Mouse (Mus musculus) forebrain, embryonic 12.5 days (tissue): Measurements from ENCODE around the gene Nptn. TPM values are rescaled to one million over a fixed set of nuclear protein-coding genes. Genes with fewer than 3 reads are reported as not detected.
A peak's percentile ranks its signal among the peaks of the same experiment; 100 is the strongest.
"Not testable (repeated sequence)": the region's sequence is repeated elsewhere in the genome, so short reads cannot be mapped to it uniquely, and the experiment has no call there.

Source experiments
- ATAC-seq: fragments of 200-750 bp; cut with Nextera tagmentation; 2 replicates; pipeline ENCODE4 v1.8.0; 2017; ENCODE audit warnings: moderate TSS enrichment; ENCODE audit not compliant: low FRiP score
- H3K27ac ChIP-seq: fragments of 300-500 bp; sonication (generic); 2 replicates; pipeline ENCODE4 v1.5.1; 2016; ENCODE audit warnings: mild to moderate bottlenecking
- H3K27me3 ChIP-seq: fragments of 300-500 bp; sonication (generic); 2 replicates; pipeline ENCODE4 v1.6.1; 2016; ENCODE audit warnings: mild to moderate bottlenecking
- H3K36me3 ChIP-seq: fragments of 300-500 bp; sonication (generic); replicated peaks from 2 replicates; pipeline ENCODE4 v1.6.1; 2016; ENCODE audit warnings: mild to moderate bottlenecking
- H3K4me1 ChIP-seq: fragments of 300-500 bp; sonication (generic); 2 replicates; pipeline ENCODE4 v1.6.1; 2016
- H3K4me2 ChIP-seq: fragments of 300-500 bp; sonication (generic); 2 replicates; pipeline ENCODE4 v1.6.1; 2016; ENCODE audit warnings: mild to moderate bottlenecking, moderate library complexity
- H3K4me3 ChIP-seq: fragments of 300-500 bp; sonication (generic); replicated peaks from 2 replicates; pipeline ENCODE4 v1.5.1; 2016; ENCODE audit warnings: mild to moderate bottlenecking
- H3K9ac ChIP-seq: fragments of 300-500 bp; sonication (generic); 2 replicates; pipeline ENCODE4 v1.6.1; 2016; ENCODE audit warnings: mild to moderate bottlenecking
- H3K9me3 ChIP-seq: fragments of 300-500 bp; sonication (generic); 2 replicates; pipeline ENCODE4 v1.6.1; 2016
- WGBS: fragments of 180-500 bp; shearing (Covaris S2); methylation state at CpG from one replicate; pipeline ENCODE4 v1.1.7; 2016; 5-methylcytosine and 5-hydroxymethylcytosine counted together
- polyA plus RNA-seq: library from polyadenylated mRNA; unstranded; fragments of >200 nt; fragmentation: Nextera tagmentation; extraction: Ambion mirVana; gene quantifications from 2 replicates; pipeline ENCODE4 v1.2.1, GENCODE M21; 2016

Nptn gene
- polyA plus RNA-seq, 1 experiment from 2014 or later, result 71.6 TPM

DNA sequence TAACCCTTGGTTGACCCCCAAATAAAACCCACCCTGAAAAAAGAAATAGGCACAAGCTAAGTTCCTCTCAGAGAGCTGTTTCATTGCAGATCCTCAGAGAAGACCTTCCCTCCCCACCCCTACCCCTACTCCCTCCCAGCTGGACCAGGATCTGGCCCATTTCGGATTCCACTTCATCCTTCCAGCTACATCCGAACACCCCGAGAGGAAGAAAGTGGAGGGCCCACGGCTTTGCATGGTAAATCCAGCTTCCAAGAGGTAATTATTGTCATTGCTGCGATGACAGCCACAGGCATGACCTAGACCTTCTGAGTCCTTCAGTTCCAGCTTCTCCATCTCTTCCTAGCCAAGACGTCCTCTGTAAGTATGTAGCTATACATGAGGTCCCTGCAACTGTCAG lies 31.1 kb upstream of the Nptn start:
- Histone ChIP-seq H3K4me3 (no peak overlapping the region), H3K9ac (no peak overlapping the region), H3K27ac (no peak overlapping the region), H3K4me2 (no peak overlapping the region), H3K36me3 (no peaks in the 10 kb centered on the region), H3K9me3 (no peaks in the 10 kb centered on the region), H3K4me1 (peaks cover 23% of the 10 kb centered on the region), H3K27me3 (no peaks in the 10 kb centered on the region)
- ATAC-seq, result no peak
- 92% methylated on average over 6 of the region's 6 CpGs for WGBS

DNA sequence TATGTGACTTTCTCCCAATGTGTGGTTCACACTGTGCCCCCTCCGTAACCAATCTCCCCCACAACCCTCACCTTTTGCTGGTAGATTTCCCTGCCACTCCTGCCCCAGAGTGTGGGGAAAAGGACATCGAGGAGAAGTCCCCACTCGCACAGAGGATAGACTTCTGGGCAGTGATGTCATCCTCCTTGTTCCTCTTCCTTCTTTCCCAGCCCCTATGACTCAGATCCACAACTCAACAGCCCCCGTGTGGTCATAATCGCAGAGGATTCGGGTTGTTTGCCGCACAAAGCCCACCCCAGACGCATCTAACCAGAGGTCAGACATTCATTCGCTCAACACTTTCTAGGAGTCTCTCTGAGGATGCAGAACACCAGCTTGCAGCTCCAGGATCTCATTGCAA lies 30.0 kb upstream of the Nptn start:
- ATAC-seq, result no peak
- H3K27me3 ChIP-seq, result no peaks in the 10 kb centered on the region
- H3K9ac ChIP-seq, result no peak overlapping the region
- no peak overlapping the region for H3K4me2 ChIP-seq
- WGBS, result 85% methylated on average over 9 of the region's 9 CpGs
- H3K9me3 ChIP-seq, result no peaks in the 10 kb centered on the region
- H3K4me1 ChIP-seq, result peaks cover 25% of the 10 kb centered on the region
- no peaks in the 10 kb centered on the region for H3K36me3 ChIP-seq
- no peak overlapping the region for H3K27ac ChIP-seq
- H3K4me3 ChIP-seq, result no peak overlapping the region

DNA sequence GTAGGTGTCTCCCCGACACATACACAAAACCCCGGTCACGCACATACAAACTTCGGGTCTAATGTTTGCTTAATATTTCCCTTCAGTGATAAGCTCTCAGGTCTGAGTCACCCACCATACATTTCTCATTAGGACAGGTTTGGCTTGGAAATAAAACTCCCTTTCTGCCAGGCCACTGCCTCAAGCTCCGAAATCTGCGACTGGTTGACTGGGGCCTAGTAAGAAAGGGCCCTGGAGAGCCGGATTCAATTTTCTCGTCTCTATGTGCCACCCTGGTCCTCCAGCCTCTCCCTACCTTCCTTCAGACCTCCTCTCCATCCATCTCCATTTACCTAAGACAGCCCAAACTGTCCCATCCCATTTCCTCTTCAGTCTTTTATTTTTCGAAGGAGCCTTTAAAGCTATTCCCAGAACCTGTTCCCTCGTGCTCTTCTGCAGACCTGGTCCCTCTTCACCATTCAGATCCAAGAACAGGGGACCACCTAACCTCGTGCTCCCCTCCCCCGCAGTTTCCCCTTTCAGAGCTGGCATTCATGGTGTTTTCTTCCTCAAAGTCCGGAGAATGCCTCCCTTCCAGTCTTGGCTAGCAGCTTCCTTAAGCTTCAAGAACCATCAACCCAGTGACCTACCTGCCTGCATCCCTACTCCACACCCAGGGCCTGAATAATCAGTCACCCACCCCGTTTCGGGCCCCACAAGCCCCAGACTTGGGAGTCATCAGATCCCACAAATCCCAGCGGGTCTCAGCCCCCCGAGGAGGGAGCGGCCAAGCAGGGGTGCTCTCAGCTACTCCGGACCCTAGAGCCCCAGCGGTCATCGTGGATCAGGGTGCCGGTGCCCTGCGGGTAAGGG lies 27.8 kb upstream of the Nptn start:
- peak overlapping the region; percentile 90 for H3K4me3 ChIP-seq
- H3K36me3 ChIP-seq, result no peaks in the 10 kb centered on the region
- H3K9me3 ChIP-seq, result no peaks in the 10 kb centered on the region
- H3K4me2 ChIP-seq, result peak overlapping the region; percentile 83
- peak; percentile 55; the same call in 1 of the 2 replicates for ATAC-seq
- H3K4me1 ChIP-seq, result peaks cover 21% of the 10 kb centered on the region
- peak overlapping the region; percentile 94 for H3K27ac ChIP-seq
- H3K9ac ChIP-seq, result peak overlapping the region; percentile 97
- WGBS, result 15% methylated on average over 23 of the region's 23 CpGs
- H3K27me3 ChIP-seq, result no peaks in the 10 kb centered on the region

DNA sequence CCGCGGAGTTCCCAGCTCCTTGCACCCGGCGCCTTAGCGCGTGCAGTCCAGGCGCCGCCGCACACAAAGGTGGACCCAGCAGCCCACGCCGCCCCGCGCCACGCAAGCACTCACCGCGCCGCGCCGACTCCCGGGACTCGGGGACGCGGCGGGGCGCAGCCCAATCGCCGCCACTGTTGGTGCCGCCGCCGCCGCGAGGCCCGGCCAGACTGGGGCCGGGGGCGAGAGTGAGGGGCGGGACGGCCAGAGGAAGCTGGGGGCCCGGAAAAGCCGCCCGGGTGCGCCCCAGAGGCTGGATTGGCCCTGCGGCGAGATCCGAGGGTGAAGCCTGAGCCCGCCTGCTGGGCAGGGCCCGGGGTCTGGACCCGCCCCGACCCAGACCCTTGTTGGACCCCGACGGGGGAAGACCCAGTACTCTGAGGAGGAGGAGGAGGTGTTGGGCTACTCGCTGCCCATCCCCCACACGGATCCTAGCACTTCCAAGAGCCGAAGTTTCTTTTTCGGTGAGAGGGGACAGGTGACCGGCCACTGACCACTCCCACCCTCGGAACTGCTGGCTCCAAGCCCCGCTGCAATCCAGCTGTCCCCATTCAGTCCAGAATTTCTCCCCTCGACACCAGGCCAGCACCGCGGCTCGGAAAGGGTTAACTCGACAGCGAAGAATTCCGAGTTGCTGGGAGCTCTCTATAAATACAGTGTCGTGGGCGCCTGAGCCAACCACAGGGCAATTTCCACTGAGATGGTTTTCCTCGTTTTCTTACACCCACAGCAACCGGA lies 26.9 kb upstream of the Nptn start, which contains the start of gene Cd276:
Gene Cd276 (minus strand): TSS at position 530 of the 777 bp plus-strand sequence.
- Histone ChIP-seq H3K9me3 (no peaks in the 10 kb centered on the region), H3K4me2 (peak within 1 kb of the TSS; percentile 83), H3K36me3 (no peaks in the 10 kb centered on the region), H3K27me3 (no peaks in the 10 kb centered on the region), H3K27ac (peak within 1 kb of the TSS; percentile 94), H3K4me1 (peaks cover 21% of the 10 kb centered on the region), H3K9ac (peak within 1 kb of the TSS; percentile 97), H3K4me3 (peak within 1 kb of the TSS; percentile 90)
- ATAC-seq, result peak; percentile 75
- WGBS, result under 1% methylated on average over 65 of the region's 68 CpGs

DNA sequence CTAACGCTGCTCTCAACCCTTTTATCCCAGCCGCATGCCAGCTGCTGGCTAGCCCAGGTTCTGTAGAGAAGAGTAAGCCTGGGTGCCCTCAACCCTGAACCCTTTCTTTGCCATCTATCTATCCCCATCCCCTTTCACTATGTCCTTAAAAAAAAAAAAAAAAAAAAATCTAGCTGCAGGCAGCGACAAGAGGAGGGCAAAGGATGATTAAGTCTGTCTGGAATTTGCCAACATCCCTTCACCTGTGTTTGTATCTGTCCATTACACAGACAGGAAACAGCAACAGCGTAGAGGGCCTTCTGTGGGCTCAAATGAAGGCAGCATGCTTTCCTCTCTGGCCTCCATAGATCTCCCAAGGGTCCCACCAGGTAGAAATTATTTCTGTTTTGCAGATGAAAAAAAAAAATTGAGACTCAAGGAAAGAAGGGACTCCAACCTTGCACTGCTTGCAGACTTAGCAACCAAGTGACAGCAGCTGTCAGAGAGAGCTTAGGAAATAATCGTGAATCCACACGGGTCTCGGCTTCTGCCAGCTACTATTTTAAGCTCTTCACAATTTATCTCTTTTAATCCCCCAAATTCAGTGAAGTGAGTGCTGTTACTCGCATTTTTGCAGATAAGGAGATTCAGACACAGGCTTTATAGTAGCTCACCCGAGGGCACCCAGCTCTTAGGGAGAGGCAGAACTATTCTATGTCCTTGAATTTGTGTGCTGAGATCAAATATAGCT lies 26.2 kb upstream of the Nptn start:
- no peaks in the 10 kb centered on the region for H3K36me3 ChIP-seq
- peaks cover 21% of the 10 kb centered on the region for H3K4me1 ChIP-seq
- peak overlapping the region; percentile 97 for H3K9ac ChIP-seq
- no peaks in the 10 kb centered on the region for H3K27me3 ChIP-seq
- H3K9me3 ChIP-seq, result no peaks in the 10 kb centered on the region
- peak overlapping the region; percentile 90 for H3K4me3 ChIP-seq
- WGBS, result 24% methylated on average over 9 of the region's 9 CpGs
- H3K4me2 ChIP-seq, result peak overlapping the region; percentile 83
- H3K27ac ChIP-seq, result peak overlapping the region; percentile 94
- no peak; the same call in 1 of the 2 replicates for ATAC-seq

DNA sequence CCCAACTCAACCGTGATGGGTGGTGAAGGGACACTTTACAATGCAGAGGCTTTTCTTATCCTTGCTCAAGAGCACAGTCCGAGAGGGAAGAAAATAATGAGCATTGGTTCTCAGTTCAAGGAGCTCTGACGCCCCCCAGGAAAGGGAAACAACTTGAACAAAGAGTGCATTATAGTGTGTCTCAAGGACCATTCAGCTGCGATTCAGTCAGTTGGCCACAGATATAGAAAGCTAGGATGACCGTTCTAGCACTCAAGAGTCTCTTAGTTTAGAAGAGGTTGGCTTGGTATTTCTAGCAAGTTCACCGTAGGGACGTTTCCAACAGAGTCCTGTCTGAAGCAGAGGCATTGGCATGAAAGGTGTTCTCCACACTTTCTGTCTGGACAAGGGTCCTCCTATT lies 25.4 kb upstream of the Nptn start:
- Histone ChIP-seq H3K36me3 (no peaks in the 10 kb centered on the region), H3K4me3 (no peak overlapping the region), H3K27ac (no peak overlapping the region), H3K9me3 (no peaks in the 10 kb centered on the region), H3K9ac (no peak overlapping the region), H3K27me3 (no peaks in the 10 kb centered on the region), H3K4me1 (peaks cover 21% of the 10 kb centered on the region), H3K4me2 (no peak overlapping the region)
- no peak for ATAC-seq
- WGBS, result 36% methylated on average over 7 of the region's 7 CpGs

DNA sequence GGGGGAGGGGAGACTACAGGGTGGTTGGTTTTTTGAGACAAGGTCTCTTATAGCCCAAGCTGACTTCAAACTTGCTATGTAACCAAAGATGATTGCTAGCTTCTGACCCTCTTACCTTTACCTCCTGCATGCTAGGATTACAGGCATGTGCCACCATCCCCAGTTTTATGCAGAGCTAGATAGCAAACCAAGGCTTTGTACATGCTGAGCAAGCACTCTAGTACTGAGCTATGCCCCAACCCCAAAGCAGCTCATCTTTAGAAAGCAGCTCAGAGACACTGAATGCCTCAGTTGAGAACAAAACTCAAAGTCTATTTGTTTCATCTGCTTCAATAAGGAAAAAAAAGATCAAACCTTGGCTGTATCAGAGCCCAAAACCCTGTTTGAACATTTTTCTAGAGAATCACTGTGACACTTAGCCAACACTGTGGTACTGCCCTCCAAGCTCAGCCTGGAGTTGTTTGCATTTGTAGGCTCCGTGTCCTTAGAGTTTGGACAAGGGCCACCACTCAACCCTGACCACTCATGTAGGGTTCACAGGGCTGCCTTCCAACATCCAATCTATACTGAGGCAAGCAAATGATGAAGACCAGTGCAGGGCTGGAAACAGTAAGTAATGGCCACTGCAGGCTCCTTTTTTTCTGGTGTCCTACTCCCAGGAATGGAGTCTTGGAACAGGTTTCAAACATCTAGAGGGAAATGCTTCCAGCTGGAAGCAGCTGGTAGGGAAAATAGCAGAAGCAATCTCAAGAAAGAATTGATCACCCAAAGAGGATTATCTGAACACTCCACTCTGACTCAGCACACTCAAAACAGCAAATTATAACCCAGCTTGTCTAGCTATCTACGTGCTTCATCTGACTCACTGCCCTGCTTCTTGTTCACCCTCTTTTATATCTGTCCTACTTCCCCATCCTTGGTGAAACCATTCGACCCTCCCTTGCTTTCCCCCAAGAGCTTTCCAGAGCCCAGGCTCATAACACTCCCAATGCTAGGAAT lies 24.3 kb upstream of the Nptn start:
- H3K36me3 ChIP-seq, result no peaks in the 10 kb centered on the region
- no peaks in the 10 kb centered on the region for H3K27me3 ChIP-seq
- no peak for ATAC-seq
- no peak overlapping the region for H3K4me2 ChIP-seq
- no peaks in the 10 kb centered on the region for H3K9me3 ChIP-seq
- WGBS, result 85% methylated on average over 3 of the region's 3 CpGs
- H3K9ac ChIP-seq, result no peak overlapping the region
- no peak overlapping the region for H3K27ac ChIP-seq
- H3K4me1 ChIP-seq, result peaks cover 21% of the 10 kb centered on the region
- H3K4me3 ChIP-seq, result no peak overlapping the region

DNA sequence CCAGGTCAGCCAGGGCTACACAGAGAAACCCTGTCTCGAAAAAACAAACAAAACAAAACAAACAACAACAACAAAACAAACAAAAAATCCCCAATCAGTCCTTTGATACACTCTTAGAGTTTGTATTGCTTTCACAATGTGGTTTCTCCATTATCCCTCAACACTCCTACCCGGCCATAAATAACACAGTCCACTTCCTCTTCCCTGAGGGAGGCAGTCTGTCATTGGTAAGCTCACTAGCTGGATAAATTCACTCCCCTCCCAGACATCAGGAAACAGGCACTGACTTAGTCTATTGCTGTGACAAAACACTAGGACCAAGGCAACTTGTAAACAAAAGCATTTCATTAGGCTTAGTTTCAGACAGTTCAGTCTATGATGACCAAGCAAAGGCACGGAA lies 21.8 kb upstream of the Nptn start:
- peaks cover 8% of the 10 kb centered on the region for H3K4me1 ChIP-seq
- H3K9me3 ChIP-seq, result no peaks in the 10 kb centered on the region
- no peak for ATAC-seq
- H3K27me3 ChIP-seq, result no peaks in the 10 kb centered on the region
- no peak overlapping the region for H3K27ac ChIP-seq
- no peak overlapping the region for H3K9ac ChIP-seq
- H3K4me3 ChIP-seq, result no peak overlapping the region
- 69% methylated on average over 3 of the region's 3 CpGs for WGBS
- H3K4me2 ChIP-seq, result no peak overlapping the region
- H3K36me3 ChIP-seq, result no peaks in the 10 kb centered on the region

DNA sequence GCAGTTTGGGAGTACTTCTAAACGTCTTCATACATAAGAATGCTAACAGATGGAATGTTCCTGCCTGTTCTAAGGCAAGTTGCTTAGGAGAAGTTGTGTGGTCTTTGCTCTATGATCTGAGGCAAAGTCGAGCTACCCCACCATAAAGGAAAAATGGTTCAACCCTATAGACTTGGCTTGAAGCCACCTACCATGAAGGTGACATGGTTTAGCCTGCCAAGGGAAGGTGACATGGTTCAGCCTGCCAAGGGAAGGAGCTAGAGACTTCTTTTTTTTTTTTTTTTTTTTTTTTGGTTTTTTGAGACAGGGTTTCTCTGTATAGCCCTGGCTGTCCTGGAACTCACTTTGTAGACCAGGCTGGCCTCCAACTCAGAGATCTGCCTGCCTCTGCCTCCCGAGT lies 16.1 kb upstream of the Nptn start:
- H3K4me2 ChIP-seq, H3K27ac ChIP-seq, H3K9ac ChIP-seq, H3K9me3 ChIP-seq, H3K4me3 ChIP-seq, H3K27me3 ChIP-seq, H3K4me1 ChIP-seq, ATAC-seq, H3K36me3 ChIP-seq: not testable (repeated sequence)
- WGBS, result 72% methylated on average over 3 of the region's 3 CpGs

DNA sequence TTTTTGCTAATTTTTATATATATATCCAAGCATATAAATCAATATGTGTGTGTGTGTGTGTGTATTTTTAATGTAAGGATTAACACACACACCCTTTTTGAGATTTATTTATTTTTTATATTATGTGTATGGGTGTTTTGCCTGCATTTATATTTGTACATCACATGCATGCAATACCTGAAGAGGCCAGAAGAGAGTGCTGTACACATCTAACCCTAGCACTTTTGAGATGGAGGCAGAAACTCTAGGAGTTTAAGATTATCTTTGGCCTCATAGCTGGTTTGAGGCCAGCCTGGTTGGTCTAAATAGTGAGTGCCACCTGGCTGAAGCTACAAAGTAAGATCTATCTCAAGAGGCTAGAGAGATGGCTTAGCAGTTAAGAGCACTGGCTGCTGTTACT lies 14.4 kb upstream of the Nptn start:
- no peak overlapping the region for H3K9ac ChIP-seq
- no peaks in the 10 kb centered on the region for H3K9me3 ChIP-seq
- no peak for ATAC-seq
- H3K4me2 ChIP-seq, result no peak overlapping the region
- H3K27me3 ChIP-seq, result no peaks in the 10 kb centered on the region
- no peak overlapping the region for H3K4me3 ChIP-seq
- H3K4me1 ChIP-seq, result no peaks in the 10 kb centered on the region
- H3K27ac ChIP-seq, result no peak overlapping the region
- no peaks in the 10 kb centered on the region for H3K36me3 ChIP-seq

DNA sequence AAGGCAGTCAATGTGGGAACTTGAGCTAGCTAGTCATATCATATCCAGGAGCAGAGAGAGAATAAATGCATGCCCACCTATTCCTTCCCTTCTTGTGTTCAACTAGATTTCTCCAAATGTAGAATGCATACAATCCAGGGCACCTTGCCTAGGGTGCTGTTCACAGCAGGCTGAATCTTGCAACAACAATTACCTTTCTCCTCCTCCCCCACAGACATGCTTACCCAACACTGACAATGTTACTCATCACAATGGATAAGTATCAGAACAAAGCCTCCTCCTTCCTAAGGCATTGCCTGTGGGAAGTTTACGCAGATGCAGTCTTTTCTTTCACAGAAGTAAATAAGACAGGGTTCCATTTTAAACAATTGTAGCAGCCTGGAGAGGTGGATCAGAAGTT lies 11.0 kb upstream of the Nptn start:
- Histone ChIP-seq H3K36me3 (no peaks in the 10 kb centered on the region), H3K27ac (no peak overlapping the region), H3K9me3 (no peaks in the 10 kb centered on the region), H3K4me2 (no peak overlapping the region), H3K9ac (no peak overlapping the region), H3K4me1 (no peaks in the 10 kb centered on the region), H3K27me3 (no peaks in the 10 kb centered on the region), H3K4me3 (no peak overlapping the region)
- WGBS, result 93% methylated on average over 1 of the region's 1 CpGs
- no peak for ATAC-seq
